ENCODE assay signal across 1 mouse cellular context in genomic region chr3:108883067-108883466, GRCm38 (mm10).
TF ChIP-seq lines count a peak whose summit lies in the region.

No protein-coding gene starts in this region.

TF ChIP-seq in MEL, 35 proteins besides CTCF, POLR2A, EP300 and RAD21:
- TF ChIP-seq CHD1 (IDR thresholded peaks at IDR 0.05; ENCODE audit: low read depth, low read length) (no peak), MAFK (IDR thresholded peaks at IDR 0.05; ENCODE audit: borderline replicate concordance, low read depth, low read length) (peak; percentile 46; the same call in 1 of the 2 replicates)
